Mouse (Mus musculus): ENCODE results near the gene Olfr521.
A peak's percentile ranks its signal among the peaks of the same experiment; 100 is the strongest.
"Not testable (repeated sequence)": the region's sequence is repeated elsewhere in the genome, so short reads cannot be mapped to it uniquely, and the experiment has no call there.

Gene Olfr521

DNA sequence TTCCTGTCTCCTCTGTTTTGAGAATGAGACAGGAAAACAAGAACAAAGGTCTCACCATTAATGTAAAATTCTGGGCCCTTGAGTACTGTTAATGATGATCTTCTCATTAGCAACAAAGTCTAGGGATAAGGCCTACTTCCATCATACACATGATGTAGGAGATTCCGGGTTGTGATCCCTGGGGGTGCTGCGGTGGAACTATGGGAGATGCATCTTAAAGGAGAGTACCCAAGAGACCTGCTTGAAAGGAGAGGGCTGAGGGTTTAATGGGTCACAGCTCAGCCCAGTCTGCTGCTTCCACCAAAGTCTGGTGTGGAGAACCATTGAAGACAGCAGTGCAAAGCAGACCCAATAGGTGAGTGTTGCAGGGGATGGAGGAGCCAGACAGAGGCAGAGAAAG, at the start of gene Olfr521:
Olfr521 (plus strand) TSS at position 301 of the 400 bp plus-strand sequence.
- no peak for DNase-seq (ENCODE audit: low spot score)

- no peak for DNase-seq (ENCODE audit: low spot score)
These were observed 46.8 kb upstream of the Olfr521 start for GRCm38 (mm10) chr7:99716536-99716935.

DNA sequence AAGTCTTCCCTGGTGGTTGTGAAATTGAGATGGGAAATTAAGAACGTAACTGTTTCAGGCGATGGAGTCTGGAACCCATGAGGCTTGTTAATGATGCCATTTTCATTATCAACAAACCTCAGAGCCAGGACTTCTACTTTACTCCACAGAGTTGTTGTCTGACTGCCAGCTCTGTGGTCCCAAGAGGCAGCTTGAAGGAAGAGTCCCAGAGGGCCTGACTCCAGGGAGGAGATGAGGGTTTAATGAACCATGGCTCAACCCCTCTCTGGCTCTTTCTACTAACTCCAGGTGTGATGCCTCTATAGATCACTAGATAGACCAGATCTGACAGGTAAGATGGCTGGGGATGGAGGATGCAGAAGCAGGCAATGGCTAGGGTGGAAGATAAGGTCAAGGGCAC, 33.3 kb upstream of the Olfr521 start, which contains the start of gene Olfr520:
Olfr520 (plus strand) TSS at position 301 of the 400 bp plus-strand sequence.
- DNase-seq (ENCODE audit: low spot score), result no peak

DNA sequence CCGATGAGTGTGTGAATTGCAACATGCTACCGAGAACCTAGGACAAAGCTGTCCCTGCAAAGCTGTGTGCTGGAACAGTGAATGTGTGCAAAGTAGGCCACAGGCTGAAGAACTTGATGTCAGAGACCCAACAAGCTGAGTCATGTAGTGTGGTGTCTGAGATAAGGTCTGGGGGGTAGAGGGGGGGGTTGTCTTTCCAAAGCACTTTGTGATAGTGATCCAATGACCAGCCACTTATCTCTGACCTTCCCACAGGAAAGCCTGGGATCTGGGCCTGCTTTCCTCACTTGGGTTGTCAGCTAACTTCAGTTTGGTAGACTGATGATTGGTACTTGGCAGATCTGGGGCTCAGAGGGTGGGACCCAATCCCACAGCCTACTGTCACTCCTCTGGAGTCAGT, 28.7 kb upstream of the Olfr521 start:
- no peak for DNase-seq (ENCODE audit: low spot score)

DNA sequence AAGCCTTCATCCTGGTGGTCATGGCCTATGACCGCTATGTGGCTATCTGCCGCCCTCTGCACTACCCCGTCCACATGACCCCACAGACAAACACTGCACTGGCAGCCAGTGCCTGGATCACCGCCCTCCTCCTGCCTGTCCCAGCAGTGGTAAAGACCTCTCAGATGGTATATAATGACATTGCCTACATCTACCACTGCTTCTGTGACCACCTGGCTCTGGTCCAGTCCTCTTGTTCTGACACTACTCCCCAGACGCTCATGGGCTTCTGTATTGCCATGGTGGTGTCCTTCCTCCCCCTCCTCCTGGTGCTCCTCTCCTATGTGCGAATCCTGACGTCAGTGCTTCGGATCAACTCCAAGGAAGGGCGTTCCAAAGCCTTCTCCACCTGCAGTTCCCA, 27.8 kb upstream of the Olfr521 start:
- not testable (repeated sequence) for DNase-seq (ENCODE audit: low spot score)

- peak; percentile 37 for DNase-seq (ENCODE audit: low spot score)
These were observed 24.0 kb upstream of the Olfr521 start for GRCm38 (mm10) chr7:99739276-99739675.

- peak; percentile 39 for DNase-seq (ENCODE audit: low spot score)
These were observed 18.1 kb downstream of the Olfr521 start for GRCm38 (mm10) chr7:99781385-99781784.

GRCm38 (mm10) chr7:99781916-99782315, 18.6 kb downstream of the Olfr521 start:
- DNase-seq (ENCODE audit: low spot score), result peak; percentile 41

DNA sequence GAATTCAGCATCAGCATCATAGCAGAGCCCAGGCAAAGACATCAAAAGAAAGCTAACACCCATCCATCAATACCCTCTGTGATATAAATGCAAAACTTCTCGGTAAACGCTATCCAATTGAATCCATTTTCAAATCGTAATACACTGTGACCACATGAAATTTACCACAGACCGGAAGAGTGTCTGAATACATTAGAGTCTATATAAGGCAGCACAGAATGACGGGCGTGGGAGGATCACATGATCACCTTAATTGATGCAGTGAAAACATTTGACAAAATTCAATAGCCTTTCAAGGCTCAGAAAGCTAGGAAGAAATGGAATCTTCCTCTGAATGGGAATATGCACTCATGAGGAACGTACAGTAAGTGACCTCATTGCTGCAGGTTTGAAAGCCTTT, 20.1 kb downstream of the Olfr521 start:
- no peak for DNase-seq (ENCODE audit: low spot score)

- DNase-seq (ENCODE audit: low spot score), result no peak
These were observed 22.2 kb downstream of the Olfr521 start for GRCm38 (mm10) chr7:99785553-99785952.

DNA sequence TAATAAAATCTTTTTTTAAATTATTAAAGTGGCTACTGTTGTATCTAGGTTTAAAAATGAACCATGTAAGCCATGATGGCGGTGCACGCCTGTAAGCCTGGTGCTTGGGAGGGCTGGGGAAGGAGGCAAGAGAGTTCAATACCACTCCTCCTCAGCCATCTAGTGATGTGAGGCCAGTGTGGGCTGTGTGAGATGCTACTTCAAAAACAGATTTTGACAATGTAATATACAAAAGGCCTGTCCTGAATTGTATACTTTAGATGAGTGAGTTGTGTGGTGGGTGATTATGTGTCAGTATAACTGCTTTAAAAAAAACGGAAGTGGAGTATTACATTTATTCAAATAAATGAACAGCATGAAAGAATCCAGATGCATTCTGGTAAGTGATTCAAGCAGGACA, 23.5 kb downstream of the Olfr521 start:
- no peak for DNase-seq (ENCODE audit: low spot score)

DNA sequence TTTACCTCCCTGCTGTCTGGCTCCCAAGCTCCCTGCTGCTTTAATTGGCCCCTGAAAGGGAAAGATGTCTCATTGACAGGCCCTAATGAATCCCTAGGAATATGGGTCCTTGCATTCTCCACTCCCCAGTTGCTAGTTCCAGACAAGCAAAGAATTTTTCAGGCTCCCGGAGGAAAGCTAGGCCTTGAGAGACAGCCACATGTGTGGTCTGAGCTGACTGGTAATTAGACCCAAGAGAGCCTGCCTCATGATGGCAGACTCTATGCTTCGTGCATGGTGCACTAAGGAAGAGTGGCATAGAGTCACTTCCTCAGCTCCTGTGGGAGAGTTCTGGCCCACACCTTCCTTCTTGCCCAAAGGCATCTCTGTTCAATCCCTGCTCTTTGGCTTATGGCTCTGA, 24.6 kb downstream of the Olfr521 start:
- DNase-seq (ENCODE audit: low spot score), result no peak

DNA sequence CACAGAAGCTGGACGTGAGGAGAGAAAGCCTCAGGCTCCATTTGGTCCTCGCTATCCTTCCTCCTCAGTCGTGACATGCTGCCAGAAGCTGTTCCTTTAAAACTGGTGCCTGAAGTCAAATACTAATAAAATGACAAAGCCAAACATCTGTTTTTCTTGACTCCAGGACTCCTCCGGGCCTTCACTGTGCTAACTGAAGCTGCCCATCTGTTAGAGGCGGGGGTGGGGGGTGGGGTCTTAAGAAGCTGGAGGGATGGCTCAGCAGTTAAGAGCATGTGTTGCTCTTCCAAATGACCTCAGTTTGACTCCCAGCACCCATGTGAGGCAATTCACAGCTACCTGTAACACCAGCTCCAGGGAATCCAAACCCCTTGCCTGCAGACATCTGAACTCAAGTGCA, 25.3 kb downstream of the Olfr521 start:
- no peak for DNase-seq (ENCODE audit: low spot score)

GRCm38 (mm10) chr7:99790816-99791215, 27.5 kb downstream of the Olfr521 start:
- DNase-seq (ENCODE audit: low spot score), result no peak

GRCm38 (mm10) chr7:99794096-99794495, 30.8 kb downstream of the Olfr521 start:
- no peak for DNase-seq (ENCODE audit: low spot score)

DNA sequence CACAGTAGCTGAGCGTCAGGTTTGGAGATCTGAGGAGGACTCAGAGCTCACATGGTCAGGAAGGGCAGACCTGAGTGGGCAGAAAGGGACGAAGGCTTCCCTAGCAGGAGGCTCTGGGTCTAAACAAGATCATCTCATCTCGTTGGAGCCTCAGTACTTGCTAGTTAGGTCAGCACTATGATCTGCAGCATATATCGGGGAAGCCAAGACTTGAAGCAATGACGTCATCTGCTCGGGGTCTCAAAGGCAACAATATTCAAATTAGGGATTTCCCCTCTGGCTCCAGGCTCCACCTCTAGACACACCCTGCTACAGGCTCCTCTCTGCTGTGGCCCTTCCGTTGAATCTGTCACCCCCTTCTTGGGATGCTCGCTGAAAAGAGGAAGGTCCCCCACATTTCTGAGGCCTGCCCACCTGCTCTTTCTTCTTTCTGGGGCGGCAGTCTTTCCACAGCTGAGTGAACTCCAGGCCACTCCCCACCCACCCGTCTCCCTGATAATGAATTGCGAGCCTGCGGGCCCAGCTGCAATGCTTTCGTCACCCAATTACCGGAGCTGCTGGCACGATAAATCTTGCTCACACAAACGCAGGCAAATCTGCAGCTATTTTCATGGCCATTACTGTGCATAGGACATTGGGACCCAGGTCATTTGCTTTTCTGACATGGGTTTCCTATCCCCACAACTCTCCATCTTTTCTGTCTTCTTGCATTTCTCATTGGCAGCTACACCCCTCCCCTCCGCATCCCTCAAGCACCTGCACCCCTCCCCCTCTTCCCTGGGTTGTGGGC, 32.1 kb downstream of the Olfr521 start:
- no peak for DNase-seq (ENCODE audit: low spot score)

- DNase-seq (ENCODE audit: low spot score), result no peak
These were observed 33.2 kb downstream of the Olfr521 start for GRCm38 (mm10) chr7:99796471-99796870.

GRCm38 (mm10) chr7:99797261-99797660, 34.0 kb downstream of the Olfr521 start:
- no peak for DNase-seq (ENCODE audit: low spot score)

GRCm38 (mm10) chr7:99797911-99798647, 34.8 kb downstream of the Olfr521 start:
- peak; percentile 87 for DNase-seq (ENCODE audit: low spot score)

GRCm38 (mm10) chr7:99799118-99799517, 35.8 kb downstream of the Olfr521 start:
- DNase-seq (ENCODE audit: low spot score), result no peak

DNA sequence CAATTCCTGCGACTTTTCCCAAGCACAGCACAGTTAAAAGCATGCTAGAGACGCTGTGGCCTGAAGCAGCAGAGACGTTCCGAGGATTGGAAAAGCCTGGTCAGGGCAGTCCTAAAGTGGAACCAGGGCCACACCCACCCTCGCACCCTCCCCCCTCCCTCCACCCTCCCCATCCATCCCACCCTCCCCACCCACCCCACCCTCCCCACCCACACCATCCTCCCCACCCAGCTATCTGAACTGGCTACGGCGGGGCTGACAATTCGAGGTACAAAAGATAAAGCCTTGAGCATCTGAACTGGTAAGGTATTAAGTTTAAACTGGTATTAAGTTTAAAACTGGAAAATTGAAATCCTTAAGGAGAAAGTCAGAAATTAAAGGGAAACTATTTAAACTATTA, 40.2 kb downstream of the Olfr521 start:
- DNase-seq (ENCODE audit: low spot score), result no peak

DNA sequence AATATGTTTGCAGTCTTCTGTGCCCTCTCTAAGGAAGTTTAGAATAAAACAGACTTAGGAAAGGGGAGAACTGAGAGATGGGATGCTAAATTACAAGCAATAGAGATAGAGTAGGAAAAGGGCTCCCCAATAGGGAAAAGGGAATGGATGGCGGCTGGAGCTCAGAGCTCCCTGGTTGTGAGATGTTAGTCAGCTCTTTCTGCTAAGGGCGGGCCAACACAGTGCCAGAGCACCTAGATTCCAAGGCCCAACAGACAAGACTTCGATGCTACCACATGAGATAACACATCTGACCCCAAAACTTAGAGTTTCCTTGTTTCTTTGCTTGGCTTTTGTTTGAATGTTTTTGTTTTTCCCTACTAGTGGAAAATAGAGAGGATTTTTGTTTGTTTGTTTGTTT, 40.7 kb downstream of the Olfr521 start:
- not testable (repeated sequence) for DNase-seq (ENCODE audit: low spot score)

DNA sequence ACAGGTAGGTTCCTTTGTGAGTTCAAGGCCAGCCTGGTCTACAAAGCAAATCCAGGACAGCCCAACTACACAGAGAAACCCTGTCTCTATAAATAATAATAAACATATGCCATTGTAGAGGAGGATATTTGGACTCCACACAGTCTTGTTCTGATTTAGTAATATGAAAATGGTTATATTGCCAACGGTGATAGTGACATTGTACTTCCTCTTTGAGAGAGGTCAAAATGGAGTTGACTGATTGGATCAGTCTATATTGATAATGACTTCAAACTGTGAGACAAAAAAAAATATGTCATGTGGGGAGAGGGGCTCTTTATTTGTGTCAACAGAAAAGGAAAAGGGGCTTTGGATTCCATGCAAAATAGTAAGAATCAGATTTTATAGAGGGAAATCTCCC, 42.0 kb downstream of the Olfr521 start:
- no peak for DNase-seq (ENCODE audit: low spot score)
